Mouse (Mus musculus): ENCODE results near the gene Sf3b3.
A peak's percentile ranks its signal among the peaks of the same experiment; 100 is the strongest.

Sf3b3 gene

GRCm38 (mm10) chr8:110847645-110848495 is 1.3 kb upstream of the Sf3b3 start:
- no peak for DNase-seq (ENCODE audit: low read depth)

GRCm38 (mm10) chr8:110847171-110847549 is 573 bp upstream of the Sf3b3 start:
- no peak for DNase-seq (ENCODE audit: low read depth)

GRCm38 (mm10) chr8:110845821-110846404 is 674 bp downstream of the Sf3b3 start:
- no peak for DNase-seq (ENCODE audit: low read depth)

DNA sequence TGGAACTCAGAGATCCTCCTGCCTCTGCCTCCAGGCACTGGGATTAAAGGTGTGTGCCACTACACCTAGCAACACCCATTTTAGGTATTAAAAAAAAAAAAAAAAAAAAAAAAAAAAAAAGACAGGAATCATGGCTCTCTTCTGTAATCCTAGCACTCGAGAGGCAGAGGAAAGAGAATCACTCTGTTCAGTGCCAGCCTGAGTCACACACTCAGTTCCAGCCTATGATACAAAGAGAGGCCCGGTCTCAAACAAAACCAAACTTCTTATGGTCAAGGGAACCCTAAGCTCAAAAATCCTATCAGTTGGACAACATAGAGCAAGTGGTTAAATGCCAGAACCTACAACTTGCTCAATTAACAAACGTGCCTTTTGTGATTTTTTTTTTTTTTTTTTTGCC is 1.6 kb downstream of the Sf3b3 start:
- no peak for DNase-seq (ENCODE audit: low read depth)

DNA sequence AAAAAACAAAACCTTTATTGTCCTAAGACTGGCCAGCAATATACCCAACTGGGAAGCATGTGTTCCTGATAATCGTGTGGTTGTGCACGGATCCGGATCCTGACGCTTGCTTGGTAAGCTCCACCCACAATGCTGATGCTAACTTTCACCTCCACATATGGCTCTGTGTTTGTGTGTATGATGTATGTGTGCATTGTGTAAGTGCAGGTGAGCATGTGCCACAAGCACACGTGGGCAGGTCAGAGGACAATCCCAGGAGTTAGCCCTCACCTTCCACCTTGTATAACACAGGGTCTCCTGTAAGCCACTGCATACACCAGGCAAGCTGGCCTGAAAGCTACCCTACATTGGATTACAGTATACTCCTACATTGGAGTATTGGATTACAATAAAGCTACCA is 3.4 kb downstream of the Sf3b3 start:
- DNase-seq (ENCODE audit: low read depth), result no peak

DNA sequence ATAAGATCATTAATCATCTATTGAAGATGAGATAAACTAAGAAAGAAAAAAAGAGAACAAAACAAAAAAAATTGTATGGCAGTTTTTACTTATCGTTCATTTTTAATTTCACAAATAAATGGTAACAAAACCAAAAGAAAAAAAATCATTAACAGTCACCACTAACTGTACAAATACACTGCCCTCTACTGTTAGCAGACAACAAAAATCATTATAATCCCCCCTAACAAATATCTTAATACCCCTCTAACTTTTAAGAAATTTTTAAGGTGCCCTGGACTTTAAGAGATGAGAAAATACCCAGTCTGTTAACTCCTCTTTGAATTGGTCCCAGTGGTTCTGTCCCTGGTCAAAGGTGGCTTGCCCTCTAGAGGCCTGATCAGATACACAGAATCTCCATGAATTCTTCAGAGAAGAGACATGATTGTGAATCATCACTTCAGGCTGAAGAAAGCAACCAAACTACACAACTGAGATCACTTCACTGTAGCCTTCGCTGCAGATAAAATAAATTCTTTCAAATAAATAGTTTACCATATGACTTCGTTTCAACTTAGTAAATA is 4.5 kb downstream of the Sf3b3 start:
- no peak for DNase-seq (ENCODE audit: low read depth)

DNA sequence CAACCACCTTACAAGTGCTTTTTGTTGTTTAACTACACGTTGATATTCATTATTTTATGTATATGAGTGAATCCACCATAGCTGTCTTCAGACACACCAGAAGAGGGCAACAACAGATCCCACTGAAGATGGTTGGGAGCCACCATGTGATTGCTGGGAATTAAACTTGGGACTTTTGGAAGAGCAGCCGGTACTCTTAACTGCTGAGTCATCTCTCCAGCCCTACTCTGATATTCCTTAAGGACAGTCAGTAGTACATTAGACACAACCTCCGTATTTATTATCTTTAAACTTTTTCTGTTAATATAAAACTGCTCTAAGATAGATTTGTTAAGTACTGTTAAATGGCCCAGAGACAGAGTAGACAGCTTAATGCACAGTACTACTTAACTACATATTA is 14.6 kb downstream of the Sf3b3 start:
- no peak for DNase-seq (ENCODE audit: low read depth)

DNA sequence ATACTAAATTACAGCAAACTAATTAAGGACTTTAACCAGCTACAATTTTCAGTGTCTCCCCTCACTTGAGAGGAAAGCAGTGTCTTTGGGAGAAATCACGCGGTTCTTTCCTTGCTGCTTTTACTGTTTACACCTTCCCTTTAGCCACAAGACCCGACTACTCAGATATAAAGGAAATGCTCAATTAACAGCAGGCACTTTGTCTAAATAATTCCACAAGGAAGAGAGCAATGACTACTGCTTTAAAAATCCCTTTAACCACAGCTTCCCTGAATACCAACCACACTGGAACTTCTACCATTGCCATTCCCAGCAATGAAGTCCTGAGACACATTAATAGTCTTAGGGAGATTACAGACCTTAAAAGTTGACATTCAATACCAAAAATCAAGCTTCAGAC is 18.1 kb downstream of the Sf3b3 start:
- DNase-seq (ENCODE audit: low read depth), result no peak

- DNase-seq (ENCODE audit: low read depth), result no peak
Measured at GRCm38 (mm10) chr8:110824861-110825260, 21.7 kb downstream of the Sf3b3 start.

DNA sequence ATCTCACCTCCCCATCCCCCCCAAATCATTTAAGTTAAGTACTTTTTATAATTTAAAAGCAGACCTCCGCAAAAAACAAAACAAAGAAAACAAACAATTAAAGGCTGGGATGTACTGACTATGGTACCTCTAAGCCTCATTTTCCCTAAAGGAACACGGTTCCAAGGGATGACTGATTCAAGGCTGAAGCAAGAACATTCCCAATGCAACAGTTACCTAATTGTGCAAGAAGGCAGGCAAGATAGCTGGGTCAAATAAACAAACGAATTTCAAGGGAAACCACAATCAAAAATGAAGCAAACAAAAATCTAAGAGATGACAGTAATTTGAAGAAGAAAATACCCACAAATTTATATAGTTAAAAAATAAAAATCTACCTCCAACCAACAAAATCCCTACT is 24.6 kb downstream of the Sf3b3 start:
- DNase-seq (ENCODE audit: low read depth), result no peak

- DNase-seq (ENCODE audit: low read depth), result no peak
Measured at GRCm38 (mm10) chr8:110820257-110820656, 26.3 kb downstream of the Sf3b3 start.

DNA sequence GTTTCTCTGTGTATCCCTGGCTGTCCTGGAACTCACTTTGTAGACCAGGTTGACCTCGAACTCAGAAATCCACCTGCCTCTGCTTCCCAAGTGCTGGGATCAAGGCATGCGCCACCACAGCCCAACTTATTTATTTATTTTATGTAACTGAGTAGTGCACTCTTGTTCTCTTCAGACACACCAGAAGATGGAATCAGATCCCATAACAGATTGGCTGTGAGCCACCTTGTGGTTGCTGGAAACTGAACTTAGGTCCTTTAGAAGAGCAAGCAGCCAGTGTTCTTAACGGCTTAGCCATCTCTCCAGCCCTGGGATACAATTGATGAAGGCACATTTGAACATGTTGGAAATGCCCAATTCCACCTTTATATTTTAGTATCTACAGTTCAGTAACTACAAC is 28.0 kb downstream of the Sf3b3 start:
- DNase-seq (ENCODE audit: low read depth), result peak; percentile 68

DNA sequence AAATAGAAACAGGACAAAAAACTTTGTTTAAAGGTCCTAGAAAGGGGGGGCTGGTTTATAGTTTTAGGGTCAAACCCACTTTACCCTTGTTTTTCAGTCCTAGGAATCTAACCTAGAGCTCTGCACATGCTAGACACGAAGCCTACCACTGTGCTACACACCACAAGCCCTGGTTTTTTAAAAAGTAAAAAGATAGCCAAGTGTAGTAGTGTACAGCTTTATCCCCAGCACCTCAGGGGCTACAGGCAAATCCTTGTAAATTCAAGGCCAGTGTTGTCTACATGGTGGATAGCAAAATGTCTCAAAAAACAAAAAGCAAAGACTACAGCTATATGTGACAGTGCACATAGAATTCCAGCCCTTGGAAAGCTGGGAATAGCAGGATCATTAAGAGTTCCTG is 29.6 kb downstream of the Sf3b3 start:
- no peak for DNase-seq (ENCODE audit: low read depth)

DNA sequence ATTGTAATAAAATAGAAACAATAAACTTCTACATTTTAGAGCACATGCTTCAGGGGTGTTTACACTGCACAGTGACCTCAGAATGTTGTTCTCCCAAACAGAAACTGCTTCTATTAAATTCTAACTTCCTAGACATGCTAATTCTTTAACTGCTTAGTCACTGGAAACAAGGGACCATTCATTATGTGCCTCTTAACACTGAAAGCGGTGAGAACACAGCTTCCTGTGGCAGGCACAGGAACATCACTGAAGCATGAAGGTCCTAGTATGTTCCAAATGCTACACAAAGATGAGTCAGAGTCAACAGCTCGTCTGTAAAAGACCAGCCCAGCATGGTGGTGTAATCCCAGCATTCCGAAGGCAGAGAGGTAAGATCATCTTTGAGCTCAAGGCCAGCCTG is 31.3 kb downstream of the Sf3b3 start:
- peak; percentile 79 for DNase-seq (ENCODE audit: low read depth)

GRCm38 (mm10) chr8:110813081-110813812 is 33.3 kb downstream of the Sf3b3 start:
- DNase-seq (ENCODE audit: low read depth), result no peak

GRCm38 (mm10) chr8:110812349-110813080 is 34.1 kb downstream of the Sf3b3 start:
- DNase-seq (ENCODE audit: low read depth), result no peak

- DNase-seq (ENCODE audit: low read depth), result no peak
Measured at GRCm38 (mm10) chr8:110811793-110812192, 34.8 kb downstream of the Sf3b3 start.

DNA sequence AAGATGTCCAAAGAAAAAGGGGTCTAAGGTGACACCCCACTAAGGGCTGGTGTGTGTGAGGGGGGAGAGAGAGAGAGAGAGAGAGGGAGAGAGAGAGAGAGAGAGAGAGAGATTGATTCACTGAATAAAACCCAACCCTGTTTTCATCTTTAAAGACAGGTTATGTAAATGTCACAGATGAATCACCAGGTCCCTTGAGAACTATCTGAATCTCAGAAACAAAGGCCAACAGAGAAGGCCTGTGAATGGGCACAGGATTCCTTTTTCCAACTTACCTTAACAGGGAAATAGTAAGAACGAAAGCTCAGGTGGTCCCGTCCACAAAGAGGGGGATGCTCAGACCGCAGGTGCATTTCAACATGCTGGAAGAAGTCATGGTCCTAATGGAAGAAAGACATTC is 35.5 kb downstream of the Sf3b3 start:
- no peak for DNase-seq (ENCODE audit: low read depth)

DNA sequence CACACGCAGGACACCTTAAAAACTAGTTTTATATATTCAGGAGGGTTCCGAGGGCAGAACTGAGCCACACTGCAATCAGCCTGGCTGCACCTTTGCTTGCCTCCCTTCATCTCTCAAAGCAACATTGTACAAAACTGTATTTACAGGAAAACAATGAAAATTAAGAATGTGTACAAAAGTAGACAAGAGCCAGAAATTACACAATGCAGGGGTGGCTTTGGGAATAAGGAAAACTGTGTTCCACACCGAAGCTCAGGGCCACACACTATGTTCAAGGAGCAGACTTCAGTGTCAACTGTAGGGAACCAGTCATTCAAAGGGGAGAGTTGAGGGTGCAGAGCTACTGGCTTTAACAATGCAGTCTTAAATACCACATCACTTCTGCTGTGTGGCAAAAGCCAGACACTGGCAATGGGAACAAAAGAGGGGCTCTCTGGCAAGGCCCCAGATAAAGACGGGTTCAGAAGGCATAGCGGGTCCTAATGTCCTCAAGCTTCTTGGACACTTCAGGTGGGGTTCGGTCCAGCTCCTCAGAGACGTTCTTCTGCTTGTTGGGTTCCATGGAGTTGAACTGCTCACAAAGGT is 36.0 kb downstream of the Sf3b3 start:
- DNase-seq (ENCODE audit: low read depth), result no peak

- DNase-seq (ENCODE audit: low read depth), result peak; percentile 98
Measured at GRCm38 (mm10) chr8:110809831-110810230, 36.8 kb downstream of the Sf3b3 start.
